Mouse (Mus musculus) heart, postnatal 10 days (tissue): ENCODE results near the gene Klf12. TPM values are rescaled to one million over a fixed set of nuclear protein-coding genes. Genes with fewer than 3 reads are reported as not detected.

Source experiments
- DNase-seq, 2 experiments: peaks; one replicate each; pipeline ENCODE4 v3.0.0; 2021
- intact Hi-C: fragments of 180-260 bp; cut with DNase I; formaldehyde crosslinking; loops from one replicate; pipeline ENCODE4 v1.15.1; 2025
- total RNA-seq, 2 experiments: library from RNA; stranded (reverse); gene quantifications; 2 replicates each; pipeline ENCODE4 v1.2.3; 2021

Gene Klf12
- total RNA-seq, 2 experiments from 2014 or later, result 15.3 to 17.4 TPM

- intact Hi-C loops, result no loop called here
These were observed 44.6 kb downstream of the Klf12 start for GRCm38 (mm10) chr14:100239874-100240273.

GRCm38 (mm10) chr14:100236757-100237156 is 47.7 kb downstream of the Klf12 start:
- intact Hi-C loops, result no loop called here
- DNase-seq, result no peak

More at GRCm38 (mm10) chr14:100239874-100240273, 44.6 kb downstream of the Klf12 start:
- no peak for DNase-seq

- peak; percentile 5 to 10 for DNase-seq
- intact Hi-C loops, result no loop called here
These were observed 48.7 kb downstream of the Klf12 start for GRCm38 (mm10) chr14:100235746-100236145.

- intact Hi-C loops, result no loop called here
These were observed 53.1 kb downstream of the Klf12 start for GRCm38 (mm10) chr14:100231384-100231783.

GRCm38 (mm10) chr14:100228120-100228519 is 56.4 kb downstream of the Klf12 start:
- intact Hi-C loops, result no loop called here
- DNase-seq, result no peak

More at GRCm38 (mm10) chr14:100231384-100231783, 53.1 kb downstream of the Klf12 start:
- no peak for DNase-seq

GRCm38 (mm10) chr14:100227717-100228116 is 56.8 kb downstream of the Klf12 start:
- DNase-seq, result no peak
- intact Hi-C loops, result no loop called here

- DNase-seq, result peak; percentile 10 to 17
- intact Hi-C loops, result no loop called here
These were observed 60.3 kb downstream of the Klf12 start for GRCm38 (mm10) chr14:100224151-100224550.

- intact Hi-C loops, result no loop called here
- DNase-seq, result no peak
These were observed 62.2 kb downstream of the Klf12 start for GRCm38 (mm10) chr14:100222260-100222659.

- intact Hi-C loops, result no loop called here
- DNase-seq, result no peak
These were observed 69.2 kb downstream of the Klf12 start for GRCm38 (mm10) chr14:100215213-100215785.

- intact Hi-C loops, result loop anchor here (5.0 kb wide), 1 partner anchor 69 kb away; the partner anchor contains the start of gene Klf12
- DNase-seq, result peak; percentile 34 to 48
These were observed 71.4 kb downstream of the Klf12 start for GRCm38 (mm10) chr14:100213066-100213465.

GRCm38 (mm10) chr14:100211826-100212117 is 72.7 kb downstream of the Klf12 start:
- no peak for DNase-seq
- intact Hi-C loops, result loop anchor here (5.0 kb wide), 1 partner anchor 71 kb away; the partner anchor contains the start of gene Klf12

GRCm38 (mm10) chr14:100211036-100211825 is 73.2 kb downstream of the Klf12 start:
- peak; percentile 79 to 84 for DNase-seq
- intact Hi-C loops, result loop anchor here (5.0 kb wide), 1 partner anchor 71 kb away; the partner anchor contains the start of gene Klf12

- intact Hi-C loops, result loop anchor here (5.0 kb wide), 1 partner anchor 72 kb away; the partner anchor contains the start of gene Klf12
- no peak for DNase-seq
These were observed 74.6 kb downstream of the Klf12 start for GRCm38 (mm10) chr14:100209814-100210419.

GRCm38 (mm10) chr14:100207081-100207480 is 77.4 kb downstream of the Klf12 start:
- intact Hi-C loops, result no loop called here
- no peak for DNase-seq

GRCm38 (mm10) chr14:100206207-100206606 is 78.3 kb downstream of the Klf12 start:
- intact Hi-C loops, result no loop called here
- DNase-seq, result no peak

- DNase-seq, result no peak
- intact Hi-C loops, result no loop called here
These were observed 84.3 kb downstream of the Klf12 start for GRCm38 (mm10) chr14:100200058-100200688.

- DNase-seq, result no peak
- intact Hi-C loops, result no loop called here
These were observed 85.8 kb downstream of the Klf12 start for GRCm38 (mm10) chr14:100198636-100199035.

GRCm38 (mm10) chr14:100197199-100197598 is 87.3 kb downstream of the Klf12 start:
- DNase-seq, result no peak
- intact Hi-C loops, result no loop called here

GRCm38 (mm10) chr14:100189490-100190197 is 94.8 kb downstream of the Klf12 start:
- peak in 1 of 2 experiments; percentile 4 for DNase-seq

GRCm38 (mm10) chr14:100187372-100187771 is 97.1 kb downstream of the Klf12 start:
- DNase-seq, result no peak
- intact Hi-C loops, result loop anchor here (10.0 kb wide), 1 partner anchor 1107 kb away; no protein-coding TSS in a partner anchor

More at GRCm38 (mm10) chr14:100189490-100190197, 94.8 kb downstream of the Klf12 start:
- intact Hi-C loops, result loop anchor here (10.0 kb wide), 1 partner anchor 1105 kb away; no protein-coding TSS in a partner anchor
